In genomic region chr19:41987206-41987605, GRCm38 (mm10) we compare ENCODE assay signal across 31 mouse cellular contexts. TPM values are rescaled to one million over a fixed set of nuclear protein-coding genes. Genes with fewer than 3 reads are reported as not detected.
DNase-seq lines count a peak whose midpoint lies in the region; ATAC-seq lines count a peak whose summit lies in the region.
"Had no signal": no experiment of that assay in that cellular context is flagged by ENCODE, and none has a peak within 500 bp of the region (broad histone marks: within the 10 kb centered on the region; RNA-seq: fewer than 3 reads in every experiment).

No protein-coding gene starts in this region.

- 48% methylated on average over 4 of the region's 4 CpGs for WGBS in kidney, embryonic 15.5 days
- 74% methylated on average over 4 of the region's 4 CpGs for WGBS in lung, embryonic 15.5 days

- DNase-seq in kidney, postnatal 14 days: no peak
- no peak for DNase-seq in lung, postnatal 25 days (ENCODE audit: low spot score)
- peak; percentile 73 for DNase-seq in gastrocnemius, postnatal 25 days
- DNase-seq in urinary bladder, postnatal 25 days (ENCODE audit: low spot score): no peak
- DNase-seq in right cerebral cortex, postnatal 14 days: no peak
- DNase-seq: adrenal gland, postnatal 14 days; cerebellum, adult 11-12 months; cerebellum, postnatal 10 days; heart, postnatal 14 days; kidney, adult 9 months; liver, postnatal 0 days; thymus, adult 18-20 months; thymus, postnatal 25 days had no signal

- H3K9ac ChIP-seq in kidney, embryonic 15.5 days: no peak overlapping the region
- no peak overlapping the region for H3K9ac ChIP-seq in lung, embryonic 15.5 days
- H3K9ac ChIP-seq: limb, embryonic 13.5 days; liver, embryonic 12.5 days; liver, postnatal 0 days; neural tube, embryonic 13.5 days had no signal

- H3K27ac ChIP-seq in kidney, embryonic 15.5 days: peak overlapping the region; percentile 79
- no peak overlapping the region for H3K27ac ChIP-seq in lung, embryonic 15.5 days
- H3K27ac ChIP-seq: hindbrain, embryonic 10.5 days; limb, embryonic 13.5 days; liver, embryonic 12.5 days; macrophage; midbrain, embryonic 13.5 days; neural tube, embryonic 13.5 days; stomach, postnatal 0 days had no signal

- peak; percentile 82 for ATAC-seq in kidney, embryonic 15.5 days (replicated peaks; ENCODE audit: low FRiP score)
- ATAC-seq in lung, embryonic 15.5 days (ENCODE audit: borderline replicate concordance, extremely low read depth, low FRiP score, low TSS enrichment): 0 out of 2 replicates have a peak, but pooled peaks have one; percentile 6
- ATAC-seq: forebrain, embryonic 16.5 days; hindbrain, embryonic 16.5 days; liver, embryonic 12.5 days; liver, postnatal 0 days; lung, postnatal 0 days; midbrain, embryonic 13.5 days had no signal

- no peak overlapping the region for H3K4me3 ChIP-seq in kidney, embryonic 15.5 days (replicated peaks)
- no peak overlapping the region for H3K4me3 ChIP-seq in lung, embryonic 15.5 days
- H3K4me3 ChIP-seq: erythroblast, embryonic 14.5 days; hindbrain, embryonic 10.5 days; limb, embryonic 13.5 days; liver, embryonic 12.5 days; midbrain, embryonic 13.5 days; neural tube, embryonic 13.5 days had no signal

- 0 out of 2 replicates have a peak, but pooled peaks cover 5% of the 10 kb centered on the region for H3K36me3 ChIP-seq in kidney, embryonic 15.5 days
- H3K36me3 ChIP-seq in lung, embryonic 15.5 days: no peaks in the 10 kb centered on the region
- H3K36me3 ChIP-seq: hindbrain, embryonic 10.5 days; limb, embryonic 13.5 days; liver, embryonic 12.5 days; midbrain, embryonic 13.5 days; neural tube, embryonic 13.5 days had no signal

- H3K4me2 ChIP-seq in kidney, embryonic 15.5 days: no peak overlapping the region
- no peak overlapping the region for H3K4me2 ChIP-seq in lung, embryonic 15.5 days
- H3K4me2 ChIP-seq: limb, embryonic 13.5 days; liver, embryonic 12.5 days; midbrain, embryonic 13.5 days; neural tube, embryonic 13.5 days had no signal

- no peaks in the 10 kb centered on the region for H3K27me3 ChIP-seq in kidney, embryonic 15.5 days
- no peaks in the 10 kb centered on the region for H3K27me3 ChIP-seq in lung, embryonic 15.5 days
- H3K27me3 ChIP-seq: limb, embryonic 13.5 days had no signal

- H3K9me3 ChIP-seq in kidney, embryonic 15.5 days (replicated peaks): no peaks in the 10 kb centered on the region
- H3K9me3 ChIP-seq in lung, embryonic 15.5 days: no peaks in the 10 kb centered on the region
- H3K9me3 ChIP-seq: hindbrain, embryonic 10.5 days; limb, embryonic 13.5 days; liver, embryonic 12.5 days; midbrain, embryonic 13.5 days; neural tube, embryonic 13.5 days had no signal

- H3K4me1 ChIP-seq in kidney, embryonic 15.5 days: peaks cover 57% of the 10 kb centered on the region
- peaks cover 9% of the 10 kb centered on the region for H3K4me1 ChIP-seq in lung, embryonic 15.5 days

RNA-seq across cellular contexts. Expression of gene Ubtd1, which starts 5.6 kb away (rescaled TPM):
- polyA plus RNA-seq in kidney, embryonic 15.5 days (2015; fragmentation: Nextera tagmentation; extraction: Ambion mirVana): 29.0 and 32.3 TPM in 2 replicates
- polyA plus RNA-seq in lung, embryonic 15.5 days (2015; fragmentation: Nextera tagmentation; extraction: Ambion mirVana): 17.2 and 17.5 TPM in 2 replicates
- 10 to 100 TPM; 15.4 to 19.8 TPM for total RNA-seq in gastrocnemius, postnatal 25 days (2021)

RNA-seq across cellular contexts. Expression of gene Mms19, which starts 6.2 kb away (rescaled TPM):
- 40.6 and 45.6 TPM in 2 replicates for polyA plus RNA-seq in kidney, embryonic 15.5 days (2015; fragmentation: Nextera tagmentation; extraction: Ambion mirVana)
- polyA plus RNA-seq in lung, embryonic 15.5 days (2015; fragmentation: Nextera tagmentation; extraction: Ambion mirVana): 29.7 and 35.3 TPM in 2 replicates
- 1 to 10 TPM; 7.7 to 8.7 TPM for total RNA-seq in gastrocnemius, postnatal 25 days (2021)

RNA-seq across cellular contexts. Expression of gene Ankrd2, which starts 48.6 kb away (rescaled TPM):
- 0.35 TPM in 1 of 2 replicates, not detected in the other for polyA plus RNA-seq in kidney, embryonic 15.5 days (2015; fragmentation: Nextera tagmentation; extraction: Ambion mirVana)
- polyA plus RNA-seq in lung, embryonic 15.5 days (2015; fragmentation: Nextera tagmentation; extraction: Ambion mirVana): 0.31 and 0.58 TPM in 2 replicates
- total RNA-seq in gastrocnemius, postnatal 25 days (2021): 1,000 to 10,000 TPM in 1 of 2 experiments, 100 to 1,000 TPM in 1; 167 to 1,046 TPM
- total RNA-seq: common myeloid progenitor, adult 5-6 weeks; heart, postnatal 14 days; megakaryocyte-erythroid progenitor cell, adult 5-6 weeks; MEL had no signal
- polyA plus RNA-seq: erythroblast, embryonic 14.5 days; forebrain, embryonic 11.5 days; heart, embryonic 14.5 days; hindbrain, embryonic 10.5 days; macrophage had no signal

RNA-seq across cellular contexts. Expression of gene Zdhhc16, which starts 53.9 kb away (rescaled TPM):
- polyA plus RNA-seq in kidney, embryonic 15.5 days (2015; fragmentation: Nextera tagmentation; extraction: Ambion mirVana): 81.6 and 89.6 TPM in 2 replicates
- 88.1 and 96.2 TPM in 2 replicates for polyA plus RNA-seq in lung, embryonic 15.5 days (2015; fragmentation: Nextera tagmentation; extraction: Ambion mirVana)
- total RNA-seq in gastrocnemius, postnatal 25 days (2021): 10 to 100 TPM; 19.2 to 20.5 TPM

RNA-seq across cellular contexts. Expression of gene Exosc1, which starts 54.0 kb away (rescaled TPM):
- 85.1 TPM in 2 replicates for polyA plus RNA-seq in kidney, embryonic 15.5 days (2015; fragmentation: Nextera tagmentation; extraction: Ambion mirVana)
- polyA plus RNA-seq in lung, embryonic 15.5 days (2015; fragmentation: Nextera tagmentation; extraction: Ambion mirVana): 71.4 and 72.6 TPM in 2 replicates
- 10 to 100 TPM; 11.4 to 16.4 TPM for total RNA-seq in gastrocnemius, postnatal 25 days (2021)
